Mouse (Mus musculus) myocyte (in vitro differentiated cells): Measurements from ENCODE around the gene Sohlh2. TPM values are rescaled to one million over a fixed set of nuclear protein-coding genes. Genes with fewer than 3 reads are reported as not detected.

ENCODE experiments used
- H3K27me3 ChIP-seq: one replicate; pipeline ENCODE4 v1.6.1; 2011; ENCODE audit not compliant: control insufficient read depth, insufficient read depth, insufficient read length
- H3K36me3 ChIP-seq: one replicate; pipeline ENCODE4 v1.6.1; 2011; ENCODE audit not compliant: control insufficient read depth, insufficient read depth
- H3K4me2 ChIP-seq: one replicate; pipeline ENCODE4 v1.6.1; 2011; ENCODE audit warnings: low read depth, control low read depth
- H3K4me3 ChIP-seq: one replicate; pipeline ENCODE4 v1.5.1; 2011; ENCODE audit warnings: mild to moderate bottlenecking, control low read depth, moderate library complexity
- H3K79me2 ChIP-seq: one replicate; pipeline ENCODE4 v1.6.1; 2011; ENCODE audit not compliant: control insufficient read depth, insufficient read depth
- H3ac ChIP-seq: one replicate; pipeline ENCODE4 v1.6.1; 2011; ENCODE audit not compliant: control insufficient read depth, insufficient read length
- CEBPB ChIP-seq: IDR thresholded peaks from 2 replicates; pipeline ENCODE4 v1.6.1; 2011; ENCODE audit warnings: mild to moderate bottlenecking, moderate library complexity; ENCODE audit not compliant: poor library complexity, insufficient read depth, severe bottlenecking
- E2F4 ChIP-seq: IDR thresholded peaks from one replicate; pipeline ENCODE4 v1.6.1; 2011; ENCODE audit warnings: mild to moderate bottlenecking, control low read depth, moderate library complexity; ENCODE audit not compliant: insufficient read depth
- MAX ChIP-seq: IDR thresholded peaks from one replicate; pipeline ENCODE4 v1.6.1; 2011; ENCODE audit warnings: low read depth, mild to moderate bottlenecking, control low read depth
- MYOD1 ChIP-seq, 3 experiments: IDR thresholded peaks; one replicate each; pipeline ENCODE4 v1.6.1; 2011; ENCODE audit warnings: control low read depth in 2 of 3, low read depth in 2 of 3, mild to moderate bottlenecking in 2 of 3, moderate library complexity in 1 of 3; ENCODE audit not compliant: insufficient read length in 2 of 3, control insufficient read depth in 1 of 3
- MYOG ChIP-seq, 3 experiments: IDR thresholded peaks; one replicate each; pipeline ENCODE4 v1.6.1; 2011; ENCODE audit warnings: control low read depth in 2 of 3, low read depth in 2 of 3, mild to moderate bottlenecking in 2 of 3; ENCODE audit not compliant: insufficient read length in 2 of 3, control insufficient read depth in 1 of 3, insufficient read depth in 1 of 3
- POLR2A ChIP-seq: IDR thresholded peaks from one replicate; pipeline ENCODE4 v1.6.1; 2011; ENCODE audit warnings: low read depth, mild to moderate bottlenecking, control low read depth, moderate library complexity; ENCODE audit not compliant: insufficient read length
- POLR2AphosphoS2 ChIP-seq: IDR thresholded peaks from one replicate; pipeline ENCODE4 v1.6.1; 2011; ENCODE audit warnings: low read depth, control low read depth; ENCODE audit not compliant: insufficient read length
- REST ChIP-seq: IDR thresholded peaks from one replicate; pipeline ENCODE4 v1.6.1; 2011; ENCODE audit warnings: mild to moderate bottlenecking, control low read depth, moderate library complexity; ENCODE audit not compliant: insufficient read depth, insufficient read length
- SRF ChIP-seq: IDR thresholded peaks from one replicate; pipeline ENCODE4 v1.6.1; 2011; ENCODE audit warnings: low read depth; ENCODE audit not compliant: control insufficient read depth, insufficient read length
- TCF12 ChIP-seq: IDR thresholded peaks from one replicate; pipeline ENCODE4 v1.6.1; 2011; ENCODE audit warnings: mild to moderate bottlenecking, control low read depth; ENCODE audit not compliant: poor library complexity, insufficient read depth, severe bottlenecking
- TCF3 ChIP-seq: IDR thresholded peaks from one replicate; pipeline ENCODE4 v1.6.1; 2011; ENCODE audit warnings: low read depth, control low read depth; ENCODE audit not compliant: insufficient read length
- USF1 ChIP-seq: IDR thresholded peaks from one replicate; pipeline ENCODE4 v1.6.1; 2011; ENCODE audit warnings: low read depth, mild to moderate bottlenecking, control low read depth, moderate library complexity
- polyA plus RNA-seq: library from polyadenylated mRNA; unstranded; fragments of >200 nt; fragmentation: generic; extraction: Trizol; gene quantifications from one replicate; pipeline ENCODE4 v1.2.1, GENCODE M21; 2012; ENCODE audit warnings: missing spikeins

Gene Sohlh2
- polyA plus RNA-seq, 1 experiment = 3.1 TPM

DNA sequence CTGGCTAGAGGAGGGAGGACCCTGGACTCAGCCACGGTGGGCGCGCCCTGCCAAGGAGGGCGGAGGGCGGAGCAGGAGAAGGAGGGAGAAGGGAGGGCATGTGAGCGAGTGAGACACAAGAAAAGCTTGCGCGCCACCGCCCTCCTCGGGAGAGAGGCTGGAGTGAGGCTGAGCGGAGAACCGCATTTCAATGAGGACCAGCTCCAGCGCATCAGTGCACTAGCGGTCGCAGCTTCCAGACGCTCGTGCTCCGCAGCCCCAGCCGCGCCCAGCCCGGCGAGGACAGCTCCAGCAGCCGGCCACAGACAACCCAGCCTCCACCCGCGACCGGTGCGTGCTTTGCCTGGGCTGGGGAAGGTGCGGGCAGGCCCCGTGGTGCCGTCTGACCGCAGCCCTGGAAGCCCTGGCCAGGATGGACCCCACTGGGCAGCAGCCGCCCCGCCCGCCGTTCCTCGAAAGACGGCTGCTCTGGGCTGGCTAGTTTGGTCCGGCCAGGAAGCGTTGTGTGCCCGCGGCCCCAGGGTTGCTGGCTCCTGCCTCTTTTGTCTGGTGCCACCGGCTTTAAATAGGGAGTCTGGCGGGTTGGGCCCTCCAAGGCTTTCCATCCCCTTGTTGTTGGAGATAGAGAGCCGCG is 60.7 kb downstream of the Sohlh2 start:
- Histone ChIP-seq H3ac (peak overlapping the region; percentile 22), H3K36me3 (peaks cover 2% of the 10 kb centered on the region), H3K4me2 (peak overlapping the region; percentile 73), H3K4me3 (peak overlapping the region; percentile 70), H3K79me2 (peaks cover 31% of the 10 kb centered on the region), H3K27me3 (no peaks in the 10 kb centered on the region)
- TF ChIP-seq MAX (no peak), POLR2AphosphoS2 (peak; percentile 97), TCF12 (no peak), E2F4 (no peak), CEBPB (no peak), SRF (no peak), USF1 (no peak), POLR2A (peak; percentile 99), MYOG (IDR thresholded peaks at IDR 0.05; ENCODE audit: control insufficient read depth in 1 of 3, insufficient read depth in 1 of 3, insufficient read length in 2 of 3, low read depth in 2 of 3) (peak in 2 of 3 experiments; percentile 24 to 49), MYOD1 (IDR thresholded peaks at IDR 0.05; ENCODE audit: control insufficient read depth in 1 of 3, insufficient read length in 2 of 3, low read depth in 2 of 3) (no peak), TCF3 (no peak), REST (no peak)

DNA sequence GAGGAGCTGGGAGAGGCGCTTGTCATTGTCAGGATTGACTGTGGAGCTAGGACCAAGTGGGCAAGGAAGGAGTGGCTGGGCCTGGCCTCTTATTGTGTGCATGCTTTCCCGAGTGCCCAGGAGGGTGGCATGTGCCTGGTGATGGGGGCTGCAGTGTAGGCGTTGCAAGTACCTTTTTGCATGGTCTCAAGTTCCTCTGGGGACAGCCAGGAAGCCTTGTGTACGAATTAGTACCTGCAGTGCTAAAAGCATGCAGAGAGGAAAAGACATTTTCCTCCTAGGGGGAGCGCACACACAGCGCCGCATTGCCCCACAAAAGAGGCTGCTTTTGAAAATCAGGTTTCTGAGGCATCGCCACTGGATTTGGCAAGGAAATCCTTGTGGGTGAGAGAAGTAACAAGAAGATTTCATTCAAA is 61.2 kb downstream of the Sohlh2 start:
- TF ChIP-seq SRF (no peak), POLR2AphosphoS2 (no peak), CEBPB (no peak), MYOD1 (IDR thresholded peaks at IDR 0.05; ENCODE audit: control insufficient read depth in 1 of 3, insufficient read length in 2 of 3, low read depth in 2 of 3) (no peak), E2F4 (no peak), USF1 (no peak), POLR2A (no peak), MYOG (IDR thresholded peaks at IDR 0.05; ENCODE audit: control insufficient read depth in 1 of 3, insufficient read depth in 1 of 3, insufficient read length in 2 of 3, low read depth in 2 of 3) (no peak), MAX (no peak), TCF3 (no peak)
- peak overlapping the region; percentile 73 for H3K4me2 ChIP-seq
- H3K27me3 ChIP-seq = no peaks in the 10 kb centered on the region
- H3K4me3 ChIP-seq = peak overlapping the region; percentile 70
- H3ac ChIP-seq = peak overlapping the region; percentile 22
- H3K36me3 ChIP-seq = peaks cover 8% of the 10 kb centered on the region
- H3K79me2 ChIP-seq = peaks cover 31% of the 10 kb centered on the region

DNA sequence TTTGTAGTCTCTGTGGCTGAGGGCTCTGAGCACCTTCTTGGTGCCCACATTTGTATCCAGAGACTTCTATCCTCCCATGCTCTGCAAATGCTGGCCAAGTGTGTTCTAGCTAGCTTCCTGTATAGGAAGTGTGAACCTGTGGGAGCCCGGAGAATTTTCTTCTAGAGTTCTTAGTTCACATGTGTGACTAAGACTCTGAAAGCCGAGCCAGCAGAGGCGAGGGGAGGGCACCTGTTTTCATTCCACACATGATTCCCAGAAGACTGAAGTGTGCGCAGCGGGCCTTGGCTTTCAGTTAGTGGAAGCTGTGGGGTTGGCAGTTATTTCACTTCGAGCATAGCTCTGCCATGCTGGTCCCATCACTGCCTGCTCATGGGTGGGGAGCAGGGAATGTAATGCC is 62.3 kb downstream of the Sohlh2 start:
- Histone ChIP-seq H3K27me3 (no peaks in the 10 kb centered on the region), H3K4me2 (peak overlapping the region; percentile 73), H3K4me3 (peak overlapping the region; percentile 70), H3ac (no peak overlapping the region), H3K79me2 (peaks cover 31% of the 10 kb centered on the region), H3K36me3 (peaks cover 9% of the 10 kb centered on the region)
- TF ChIP-seq USF1 = no peak
- TF ChIP-seq MYOD1 (IDR thresholded peaks at IDR 0.05; ENCODE audit: control insufficient read depth in 1 of 3, insufficient read length in 2 of 3, low read depth in 2 of 3) = peak in 1 of 3 experiments; percentile 72
- TF ChIP-seq CEBPB = no peak
- TF ChIP-seq TCF3 = no peak
- TF ChIP-seq MYOG (IDR thresholded peaks at IDR 0.05; ENCODE audit: control insufficient read depth in 1 of 3, insufficient read depth in 1 of 3, insufficient read length in 2 of 3, low read depth in 2 of 3) = peak in 1 of 3 experiments; percentile 78
- no peak for TF ChIP-seq SRF
- TF ChIP-seq REST = no peak
- no peak for TF ChIP-seq E2F4
- no peak for TF ChIP-seq POLR2AphosphoS2
- TF ChIP-seq TCF12 = no peak
- TF ChIP-seq MAX = no peak
- peak; percentile 9 for TF ChIP-seq POLR2A

DNA sequence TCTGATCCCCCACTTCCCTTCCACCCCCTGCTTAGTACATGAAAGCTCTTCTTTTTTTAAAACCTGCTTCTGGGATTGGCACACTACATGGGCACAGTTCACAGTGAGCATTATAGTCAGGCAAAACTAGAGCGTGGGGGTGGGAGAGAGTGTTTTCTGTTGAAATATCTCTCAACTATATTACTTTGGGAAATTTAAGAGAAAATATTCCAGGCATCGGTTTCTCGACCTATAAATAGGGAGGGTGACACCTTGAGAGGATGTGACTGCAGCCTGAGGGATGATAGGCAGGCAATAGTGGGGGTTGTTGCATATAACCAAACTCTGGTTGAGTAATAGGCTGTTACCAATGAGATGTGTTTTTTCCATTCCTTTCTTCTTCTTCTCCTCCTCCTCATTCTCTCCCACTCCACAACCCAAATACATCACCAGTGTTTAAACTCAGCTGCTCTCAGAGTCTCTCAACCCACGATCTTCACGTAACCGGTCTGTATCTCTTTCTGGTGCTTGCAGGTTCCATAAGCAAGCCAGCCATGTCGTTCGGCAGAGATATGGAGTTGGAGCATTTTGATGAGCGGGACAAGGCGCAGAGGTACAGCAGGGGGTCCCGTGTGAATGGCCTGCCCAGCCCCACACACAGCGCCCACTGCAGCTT is 64.9 kb downstream of the Sohlh2 start:
- Histone ChIP-seq H3ac (no peak overlapping the region), H3K27me3 (no peaks in the 10 kb centered on the region), H3K36me3 (peaks cover 9% of the 10 kb centered on the region), H3K4me3 (no peak overlapping the region), H3K79me2 (peaks cover 39% of the 10 kb centered on the region), H3K4me2 (peak overlapping the region; percentile 73)
- TF ChIP-seq MYOG (IDR thresholded peaks at IDR 0.05; ENCODE audit: control insufficient read depth in 1 of 3, insufficient read depth in 1 of 3, insufficient read length in 2 of 3, low read depth in 2 of 3) (no peak), E2F4 (no peak), CEBPB (no peak), POLR2AphosphoS2 (no peak), MYOD1 (IDR thresholded peaks at IDR 0.05; ENCODE audit: control insufficient read depth in 1 of 3, insufficient read length in 2 of 3, low read depth in 2 of 3) (no peak), TCF12 (no peak), MAX (no peak), REST (no peak), TCF3 (no peak), POLR2A (no peak), USF1 (no peak), SRF (no peak)
